Mouse (Mus musculus) forebrain, embryonic 15.5 days (tissue): ENCODE measurements around the gene Akt1. TPM values are rescaled to one million over a fixed set of nuclear protein-coding genes. Genes with fewer than 3 reads are reported as not detected.
A peak's percentile ranks its signal among the peaks of the same experiment; 100 is the strongest.

Source experiments
- ATAC-seq: fragments of 200-750 bp; cut with Nextera tagmentation; replicated peaks from 2 replicates; pipeline ENCODE4 v1.8.0; 2017; ENCODE audit warnings: mild to moderate bottlenecking, moderate TSS enrichment, moderate library complexity
- H3K27ac ChIP-seq: fragments of 300-500 bp; sonication (generic); replicated peaks from 2 replicates; pipeline ENCODE4 v1.5.1; 2015; ENCODE audit warnings: mild to moderate bottlenecking, inconsistent platforms
- H3K27me3 ChIP-seq: fragments of 300-500 bp; sonication (generic); 2 replicates; pipeline ENCODE4 v1.6.1; 2015; ENCODE audit warnings: inconsistent platforms
- H3K36me3 ChIP-seq: fragments of 300-500 bp; sonication (generic); 2 replicates; pipeline ENCODE4 v1.6.1; 2015; ENCODE audit warnings: mild to moderate bottlenecking, inconsistent platforms
- H3K4me1 ChIP-seq: fragments of 300-500 bp; sonication (generic); 2 replicates; pipeline ENCODE4 v1.6.1; 2015; ENCODE audit warnings: inconsistent platforms
- H3K4me2 ChIP-seq: fragments of 300-500 bp; sonication (generic); replicated peaks from 2 replicates; pipeline ENCODE4 v1.6.1; 2015; ENCODE audit warnings: mild to moderate bottlenecking, inconsistent platforms
- H3K4me3 ChIP-seq: fragments of 300-500 bp; sonication (generic); 2 replicates; pipeline ENCODE4 v1.5.1; 2015; ENCODE audit warnings: mild to moderate bottlenecking, inconsistent platforms
- H3K9ac ChIP-seq: fragments of 300-500 bp; sonication (generic); replicated peaks from 2 replicates; pipeline ENCODE4 v1.6.1; 2015; ENCODE audit warnings: mild to moderate bottlenecking, inconsistent platforms
- H3K9me3 ChIP-seq: fragments of 300-500 bp; sonication (generic); 2 replicates; pipeline ENCODE4 v1.6.1; 2016; ENCODE audit warnings: inconsistent platforms
- WGBS: fragments of 180-500 bp; shearing (Covaris S2); methylation state at CpG from one replicate; pipeline ENCODE4 v1.1.7; 2015; ENCODE audit warnings: mixed read lengths; 5-methylcytosine and 5-hydroxymethylcytosine counted together
- microRNA-seq: library from miRNA; unstranded; fragments of <30 nt; microRNA quantifications from one replicate; pipeline ENCODE4, GENCODE M21; 2016
- polyA plus RNA-seq: library from polyadenylated mRNA; unstranded; fragments of >200 nt; fragmentation: Nextera tagmentation; extraction: Ambion mirVana; gene quantifications from 2 replicates; pipeline ENCODE4 v1.2.1, GENCODE M21; 2015

Akt1 gene
- polyA plus RNA-seq, 1 experiment from 2014 or later: 79.1 TPM

- Histone ChIP-seq H3K4me1 (peaks cover 13% of the 10 kb centered on the region), H3K4me3 (peak overlapping the region; percentile 55), H3K4me2 (peak overlapping the region; percentile 98), H3K27ac (no peak overlapping the region), H3K36me3 (no peaks in the 10 kb centered on the region), H3K9me3 (no peaks in the 10 kb centered on the region), H3K9ac (peak overlapping the region; percentile 57; the same call in 1 of the 2 replicates), H3K27me3 (peaks cover 14% of the 10 kb centered on the region; the same call in 1 of the 2 replicates)
- WGBS: 35% methylated on average over 13 of the region's 13 CpGs
- ATAC-seq: no peak
Measured at GRCm38 (mm10) chr12:112618981-112619685, 55.6 kb downstream of the Akt1 start.

- peak; percentile 62 for ATAC-seq
- Histone ChIP-seq H3K9ac (no peak overlapping the region), H3K4me3 (no peak overlapping the region)
Measured at GRCm38 (mm10) chr12:112617898-112618380, 56.7 kb downstream of the Akt1 start.

GRCm38 (mm10) chr12:112617184-112617583, 57.5 kb downstream of the Akt1 start:
- H3K27me3 ChIP-seq: peaks cover 14% of the 10 kb centered on the region; the same call in 1 of the 2 replicates
- H3K9me3 ChIP-seq: no peaks in the 10 kb centered on the region
- no peak overlapping the region for H3K9ac ChIP-seq
- H3K36me3 ChIP-seq: no peaks in the 10 kb centered on the region
- no peak overlapping the region for H3K4me3 ChIP-seq
- peaks cover 13% of the 10 kb centered on the region for H3K4me1 ChIP-seq
- ATAC-seq: no peak
- H3K4me2 ChIP-seq: no peak overlapping the region
- 76% methylated on average over 11 of the region's 11 CpGs for WGBS
- H3K27ac ChIP-seq: no peak overlapping the region

More at GRCm38 (mm10) chr12:112617898-112618380, 56.7 kb downstream of the Akt1 start:
- WGBS: 13% methylated on average over 8 of the region's 8 CpGs
- Histone ChIP-seq H3K9me3 (no peaks in the 10 kb centered on the region), H3K36me3 (no peaks in the 10 kb centered on the region), H3K27ac (no peak overlapping the region), H3K27me3 (peaks cover 14% of the 10 kb centered on the region; the same call in 1 of the 2 replicates), H3K4me1 (peaks cover 13% of the 10 kb centered on the region), H3K4me2 (no peak overlapping the region)

GRCm38 (mm10) chr12:112616668-112617067, 58.0 kb downstream of the Akt1 start:
- no peak for ATAC-seq
- no peak overlapping the region for H3K9ac ChIP-seq
- peaks cover 14% of the 10 kb centered on the region; the same call in 1 of the 2 replicates for H3K27me3 ChIP-seq
- no peaks in the 10 kb centered on the region for H3K9me3 ChIP-seq
- H3K4me1 ChIP-seq: peaks cover 13% of the 10 kb centered on the region
- H3K4me2 ChIP-seq: no peak overlapping the region
- 72% methylated on average over 9 of the region's 9 CpGs for WGBS
- H3K4me3 ChIP-seq: no peak overlapping the region
- no peak overlapping the region for H3K27ac ChIP-seq
- no peaks in the 10 kb centered on the region for H3K36me3 ChIP-seq

GRCm38 (mm10) chr12:112609031-112609430, 65.7 kb downstream of the Akt1 start:
- Histone ChIP-seq H3K9ac (no peak overlapping the region), H3K9me3 (no peaks in the 10 kb centered on the region), H3K4me1 (no peaks in the 10 kb centered on the region), H3K4me3 (no peak overlapping the region), H3K36me3 (no peaks in the 10 kb centered on the region), H3K27ac (no peak overlapping the region), H3K27me3 (no peaks in the 10 kb centered on the region), H3K4me2 (no peak overlapping the region)
- ATAC-seq: no peak
- 88% methylated on average over 10 of the region's 10 CpGs for WGBS

GRCm38 (mm10) chr12:112606998-112607397, 67.7 kb downstream of the Akt1 start:
- no peaks in the 10 kb centered on the region for H3K27me3 ChIP-seq
- H3K4me3 ChIP-seq: no peak overlapping the region

GRCm38 (mm10) chr12:112605766-112606165, 68.9 kb downstream of the Akt1 start:
- Histone ChIP-seq H3K9me3 (no peaks in the 10 kb centered on the region), H3K27me3 (no peaks in the 10 kb centered on the region), H3K27ac (no peak overlapping the region), H3K36me3 (no peaks in the 10 kb centered on the region), H3K4me1 (no peaks in the 10 kb centered on the region), H3K9ac (no peak overlapping the region), H3K4me2 (no peak overlapping the region), H3K4me3 (no peak overlapping the region)
- ATAC-seq: peak; percentile 75
- WGBS: 46% methylated on average over 6 of the region's 6 CpGs

More at GRCm38 (mm10) chr12:112606998-112607397, 67.7 kb downstream of the Akt1 start:
- Histone ChIP-seq H3K4me2 (no peak overlapping the region), H3K36me3 (no peaks in the 10 kb centered on the region), H3K9ac (no peak overlapping the region), H3K27ac (no peak overlapping the region), H3K4me1 (no peaks in the 10 kb centered on the region), H3K9me3 (no peaks in the 10 kb centered on the region)
- 80% methylated on average over 6 of the region's 6 CpGs for WGBS
- no peak for ATAC-seq

- Histone ChIP-seq H3K9me3 (no peaks in the 10 kb centered on the region), H3K4me3 (no peak overlapping the region), H3K36me3 (no peaks in the 10 kb centered on the region), H3K27me3 (no peaks in the 10 kb centered on the region), H3K27ac (no peak overlapping the region), H3K4me1 (no peaks in the 10 kb centered on the region), H3K9ac (no peak overlapping the region), H3K4me2 (no peak overlapping the region)
- ATAC-seq: peak; percentile 65
- 64% methylated on average over 20 of the region's 20 CpGs for WGBS
Measured at GRCm38 (mm10) chr12:112604709-112605649, 69.7 kb downstream of the Akt1 start.

GRCm38 (mm10) chr12:112604022-112604421, 70.7 kb downstream of the Akt1 start:
- Histone ChIP-seq H3K27ac (no peak overlapping the region), H3K27me3 (no peaks in the 10 kb centered on the region), H3K4me1 (no peaks in the 10 kb centered on the region), H3K4me3 (no peak overlapping the region), H3K36me3 (no peaks in the 10 kb centered on the region), H3K9me3 (no peaks in the 10 kb centered on the region), H3K9ac (no peak overlapping the region), H3K4me2 (no peak overlapping the region)
- 83% methylated on average over 5 of the region's 5 CpGs for WGBS
- no peak for ATAC-seq

Small RNA genes lying within 50 kb of the gene (microRNA-seq; reads per million reads assigned to microRNA genes)
- 0.66 reads per million for gene Mir6939

Other genes with a start within 250 kb of the Akt1 start
- 0.14 and 0.22 TPM in 2 replicates for gene A530016L24Rik, start 185.4 kb downstream of the Akt1 start, polyA plus RNA-seq
- 48.4 and 51.6 TPM in 2 replicates for gene Tmem179, start 158.1 kb downstream of the Akt1 start, polyA plus RNA-seq
- 3.0 and 3.9 TPM in 2 replicates for gene Inf2, start 86.1 kb downstream of the Akt1 start, polyA plus RNA-seq
- 2.0 and 2.2 TPM in 2 replicates for gene Adssl1, start 54.8 kb downstream of the Akt1 start, polyA plus RNA-seq
- 77.2 and 91.2 TPM in 2 replicates for gene Siva1, start 30.2 kb downstream of the Akt1 start, polyA plus RNA-seq
- gene Zbtb42, start 3.9 kb upstream of the Akt1 start, polyA plus RNA-seq: 0.98 TPM in 2 replicates
- 24.0 and 27.0 TPM in 2 replicates for gene Cep170b, start 45.6 kb upstream of the Akt1 start, polyA plus RNA-seq
- 5.3 and 6.2 TPM in 2 replicates for gene Pld4, start 85.8 kb upstream of the Akt1 start, polyA plus RNA-seq
- gene Ahnak2, start 127.8 kb upstream of the Akt1 start, polyA plus RNA-seq: 0.92 and 1.1 TPM in 2 replicates
- 16.9 and 18.5 TPM in 2 replicates for gene Clba1, start 134.1 kb upstream of the Akt1 start, polyA plus RNA-seq
- gene Cdca4, start 154.5 kb upstream of the Akt1 start, polyA plus RNA-seq: 81.3 and 82.0 TPM in 2 replicates
- gene Gpr132, start 193.3 kb upstream of the Akt1 start, polyA plus RNA-seq: not detected in 2 replicates